Mouse (Mus musculus): ENCODE measurements at regions not wholly inside any gene's neighbourhood (a gene's known extent, or its start where the extent isn't known, plus 50 kb on each side); places are given as distances from the start of the nearest gene placed in this dataset.
A peak's percentile ranks its signal among the peaks of the same experiment; 100 is the strongest.
"Not testable (repeated sequence)": the region's sequence is repeated elsewhere in the genome, so short reads cannot be mapped to it uniquely, and the experiment has no call there.

GRCm38 (mm10) chr3:20892916-20893430 is 526.0 kb upstream of the Agtr1b start:
- no peak for DNase-seq

- no peak for DNase-seq
These were observed 497.3 kb upstream of the Agtr1b start for GRCm38 (mm10) chr3:20864241-20864640.

GRCm38 (mm10) chr3:20831038-20831437 is 464.1 kb upstream of the Agtr1b start:
- DNase-seq, result no peak

GRCm38 (mm10) chr3:20829391-20829790 is 462.4 kb upstream of the Agtr1b start:
- no peak for DNase-seq

- no peak for DNase-seq
These were observed 461.8 kb upstream of the Agtr1b start for GRCm38 (mm10) chr3:20828811-20829210.

- DNase-seq, result no peak
These were observed 458.8 kb upstream of the Agtr1b start for GRCm38 (mm10) chr3:20825661-20826334.

- DNase-seq, result peak; percentile 92
These were observed 455.2 kb upstream of the Agtr1b start for GRCm38 (mm10) chr3:20822226-20822625.

GRCm38 (mm10) chr3:20821712-20822111 is 454.7 kb upstream of the Agtr1b start:
- no peak for DNase-seq

- no peak for DNase-seq
These were observed 453.1 kb upstream of the Agtr1b start for GRCm38 (mm10) chr3:20820047-20820446.

- no peak for DNase-seq
These were observed 452.6 kb upstream of the Agtr1b start for GRCm38 (mm10) chr3:20819586-20819985.

- DNase-seq, result no peak
These were observed 449.6 kb upstream of the Agtr1b start for GRCm38 (mm10) chr3:20816613-20817012.

GRCm38 (mm10) chr3:20794256-20794655 is 427.3 kb upstream of the Agtr1b start:
- peak; percentile 62 for DNase-seq

- DNase-seq, result no peak
These were observed 425.5 kb upstream of the Agtr1b start for GRCm38 (mm10) chr3:20792503-20792902.

- no peak for DNase-seq
These were observed 410.9 kb upstream of the Agtr1b start for GRCm38 (mm10) chr3:20777883-20778282.

GRCm38 (mm10) chr3:20776964-20777304 is 410.0 kb upstream of the Agtr1b start:
- no peak for DNase-seq

GRCm38 (mm10) chr3:20776128-20776963 is 409.4 kb upstream of the Agtr1b start:
- no peak for DNase-seq

GRCm38 (mm10) chr3:20734302-20734701 is 367.3 kb upstream of the Agtr1b start:
- DNase-seq, result no peak

GRCm38 (mm10) chr3:20732005-20732404 is 365.0 kb upstream of the Agtr1b start:
- DNase-seq, result no peak

GRCm38 (mm10) chr3:20730481-20730880 is 363.5 kb upstream of the Agtr1b start:
- DNase-seq, result no peak

GRCm38 (mm10) chr3:20729776-20730175 is 362.8 kb upstream of the Agtr1b start:
- DNase-seq, result not testable (repeated sequence)

- no peak for DNase-seq
These were observed 347.7 kb upstream of the Agtr1b start for GRCm38 (mm10) chr3:20714671-20715070.

- no peak for DNase-seq
These were observed 342.7 kb upstream of the Agtr1b start for GRCm38 (mm10) chr3:20709661-20710060.

GRCm38 (mm10) chr3:20695322-20695859 is 328.4 kb upstream of the Agtr1b start:
- no peak for DNase-seq

- no peak for DNase-seq
These were observed 314.0 kb upstream of the Agtr1b start for GRCm38 (mm10) chr3:20680944-20681494.
